ENCODE assay signal across 8 mouse cellular contexts in the genomic region with DNA sequence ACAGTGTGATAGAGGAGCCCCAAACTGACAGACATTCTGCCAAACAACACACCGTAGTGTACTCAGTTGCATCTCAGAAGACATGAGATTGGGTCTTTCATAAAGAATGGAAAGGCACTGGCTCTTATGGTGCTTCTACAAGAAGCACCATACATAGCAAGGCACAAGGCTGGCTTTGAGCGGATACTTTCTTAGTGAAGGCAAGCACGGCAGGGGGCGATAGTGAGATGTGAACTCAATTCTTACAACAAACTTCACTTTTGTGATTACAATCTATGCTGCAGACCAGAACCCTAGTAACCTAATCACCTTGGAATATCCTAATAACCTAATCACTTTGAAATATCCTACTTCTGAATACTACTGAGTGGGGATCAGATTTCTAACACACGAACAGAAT. TPM values are rescaled to one million over a fixed set of nuclear protein-coding genes. Genes with fewer than 3 reads are reported as not detected.
A peak's percentile ranks its signal among the peaks of the same experiment; 100 is the strongest.
DNase-seq lines count a peak whose midpoint lies in the region; ATAC-seq and TF ChIP-seq lines count a peak whose summit lies in the region.
"Had no signal": no experiment of that assay in that cellular context is flagged by ENCODE, and none has a peak within 500 bp of the region (broad histone marks: within the 10 kb centered on the region; RNA-seq: fewer than 3 reads in every experiment).

No protein-coding gene starts in this region.

- no peak overlapping the region for H3K4me3 ChIP-seq in kidney, embryonic 15.5 days (replicated peaks)
- no peak overlapping the region for H3K4me3 ChIP-seq in ES-Bruce4 (ENCODE audit: low read depth, low read length)
- H3K4me3 ChIP-seq: liver, embryonic 15.5 days had no signal

- no peaks in the 10 kb centered on the region for H3K36me3 ChIP-seq in kidney, embryonic 15.5 days
- H3K36me3 ChIP-seq in ES-Bruce4 (ENCODE audit: control insufficient read depth, insufficient read depth, low read length, poor library complexity, severe bottlenecking): no peaks in the 10 kb centered on the region
- H3K36me3 ChIP-seq: liver, embryonic 15.5 days had no signal

- no peak overlapping the region for H3K9ac ChIP-seq in kidney, embryonic 15.5 days
- no peak overlapping the region for H3K9ac ChIP-seq in ES-Bruce4 (ENCODE audit: low read depth, poor library complexity, severe bottlenecking)
- H3K9ac ChIP-seq: liver, embryonic 15.5 days had no signal

- ATAC-seq in kidney, embryonic 15.5 days (replicated peaks; ENCODE audit: low FRiP score): no peak
- ATAC-seq in megakaryocyte, adult 5-6 weeks (ENCODE audit: poor library complexity, severe bottlenecking): peak; percentile 63

- no peaks in the 10 kb centered on the region for H3K4me1 ChIP-seq in kidney, embryonic 15.5 days
- H3K4me1 ChIP-seq in ES-Bruce4 (ENCODE audit: control insufficient read depth, insufficient read depth, low read length): peaks cover 2% of the 10 kb centered on the region
- H3K4me1 ChIP-seq: liver, embryonic 15.5 days had no signal

- no peaks in the 10 kb centered on the region for H3K27me3 ChIP-seq in kidney, embryonic 15.5 days
- peaks cover 1% of the 10 kb centered on the region; the same call in 1 of the 2 replicates for H3K27me3 ChIP-seq in ES-Bruce4 (ENCODE audit: control insufficient read depth, insufficient read depth, low read length, poor library complexity, severe bottlenecking)

- H3K9me3 ChIP-seq in kidney, embryonic 15.5 days (replicated peaks): no peaks in the 10 kb centered on the region
- no peaks in the 10 kb centered on the region for H3K9me3 ChIP-seq in ES-Bruce4 (replicated peaks; ENCODE audit: control insufficient read depth, insufficient read depth, low read length, poor library complexity, severe bottlenecking)
- H3K9me3 ChIP-seq: liver, embryonic 15.5 days had no signal

- no peak for TF ChIP-seq EP300 in ES-Bruce4 (IDR thresholded peaks at IDR 0.05; ENCODE audit: insufficient read depth, low read depth, low read length)

- H3K27ac ChIP-seq in kidney, embryonic 15.5 days: no peak overlapping the region
- H3K27ac ChIP-seq in ES-Bruce4 (ENCODE audit: insufficient read depth, low read length): no peak overlapping the region
- H3K27ac ChIP-seq: liver, embryonic 15.5 days had no signal

- no peak for TF ChIP-seq POLR2A in ES-Bruce4 (IDR thresholded peaks at IDR 0.05; ENCODE audit: insufficient read depth, low read length)

- peak; percentile 59 for DNase-seq in kidney, adult 18-20 months
- DNase-seq in adrenal gland, postnatal 25 days: peak; percentile 50
- peak; percentile 64 for DNase-seq in kidney, adult 9 months
- peak; percentile 85 for DNase-seq in thymus, postnatal 14 days

- TF ChIP-seq CTCF in ES-Bruce4 (IDR thresholded peaks at IDR 0.05; ENCODE audit: low read depth, low read length): peak; percentile 28

- 54% methylated on average over 5 of the region's 5 CpGs for WGBS in kidney, embryonic 15.5 days

- H3K4me2 ChIP-seq in kidney, embryonic 15.5 days: no peak overlapping the region
- H3K4me2 ChIP-seq: liver, embryonic 15.5 days had no signal

RNA-seq across cellular contexts. Expression of a gene that starts 12.6 kb away (rescaled TPM):
- polyA plus RNA-seq in kidney, embryonic 15.5 days (2015; fragmentation: Nextera tagmentation; extraction: Ambion mirVana): 0.08 and 0.12 TPM in 2 replicates
- not detected in 2 replicates for polyA plus RNA-seq in ES-Bruce4 (2011; ENCODE audit: insufficient read depth, insufficient read length, low read depth, missing spikeins)
- total RNA-seq in adrenal gland, postnatal 25 days (2021): not detected in 2 replicates
- 0.78 and 1.4 TPM in 2 replicates for total RNA-seq in megakaryocyte, adult 5-6 weeks (2015)
- 1.1 and 1.4 TPM in 2 replicates for total RNA-seq in megakaryocyte, adult 5-6 weeks (2017)

RNA-seq across cellular contexts. Expression of a gene that starts 13.0 kb away (rescaled TPM):
- 0.58 and 0.78 TPM in 2 replicates for polyA plus RNA-seq in kidney, embryonic 15.5 days (2015; fragmentation: Nextera tagmentation; extraction: Ambion mirVana)
- polyA plus RNA-seq in ES-Bruce4 (2011; ENCODE audit: insufficient read depth, insufficient read length, low read depth, missing spikeins): not detected in 2 replicates
- not detected in 2 replicates for total RNA-seq in adrenal gland, postnatal 25 days (2021)
- total RNA-seq in megakaryocyte, adult 5-6 weeks (2015): 0.42 and 1.3 TPM in 2 replicates
- total RNA-seq in megakaryocyte, adult 5-6 weeks (2017): 0.11 and 0.85 TPM in 2 replicates

RNA-seq across cellular contexts. Expression of a gene that starts 33.3 kb away (rescaled TPM):
- 2.2 and 2.7 TPM in 2 replicates for polyA plus RNA-seq in kidney, embryonic 15.5 days (2015; fragmentation: Nextera tagmentation; extraction: Ambion mirVana)
- polyA plus RNA-seq in ES-Bruce4 (2011; ENCODE audit: insufficient read depth, insufficient read length, low read depth, missing spikeins): 1.4 TPM in 2 replicates
- total RNA-seq in adrenal gland, postnatal 25 days (2021): not detected in 2 replicates
- not detected in 2 replicates for total RNA-seq in megakaryocyte, adult 5-6 weeks (2015)
- total RNA-seq in megakaryocyte, adult 5-6 weeks (2017): 0.12 and 0.22 TPM in 2 replicates

RNA-seq across cellular contexts. Expression of a gene that starts 51.9 kb away (rescaled TPM):
- polyA plus RNA-seq in kidney, embryonic 15.5 days (2015; fragmentation: Nextera tagmentation; extraction: Ambion mirVana): 47.6 and 56.0 TPM in 2 replicates
- 26.9 and 30.3 TPM in 2 replicates for polyA plus RNA-seq in ES-Bruce4 (2011; ENCODE audit: insufficient read depth, insufficient read length, low read depth, missing spikeins)
- 43.3 and 53.7 TPM in 2 replicates for total RNA-seq in adrenal gland, postnatal 25 days (2021)
- 23.5 and 31.5 TPM in 2 replicates for total RNA-seq in megakaryocyte, adult 5-6 weeks (2015)
- total RNA-seq in megakaryocyte, adult 5-6 weeks (2017): 25.5 and 26.1 TPM in 2 replicates
